Mouse (Mus musculus): ENCODE results near the gene Fanci.

- no peak for TF ChIP-seq CTCF (conservative IDR thresholded peaks at IDR 0.05; ENCODE audit: insufficient read depth, insufficient read length, low read depth, low read length)
- TF ChIP-seq POLR2A (IDR thresholded peaks at IDR 0.05; ENCODE audit: low read depth, low read length), result no peak
Observed at GRCm38 (mm10) chr7:79468994-79469393, 77.3 kb downstream of the Fanci start.

Measured in kidney, adult 2 months (tissue).